Mouse (Mus musculus) heart, adult 2 months (tissue): ENCODE results near the gene Phkb.

Experiments used
- CTCF ChIP-seq: fragments of 200-600 bp; IDR thresholded peaks from 2 replicates; pipeline ENCODE4 v1.8.1; 2022; ENCODE audit warnings: antibody characterized with exemption, mild to moderate bottlenecking, moderate library complexity
- EP300 ChIP-seq: fragments of 200-500 bp; IDR thresholded peaks from 2 replicates; pipeline ENCODE4 v1.6.1; 2011; ENCODE audit warnings: low read depth, low read length, control low read depth; ENCODE audit not compliant: insufficient read depth

DNA sequence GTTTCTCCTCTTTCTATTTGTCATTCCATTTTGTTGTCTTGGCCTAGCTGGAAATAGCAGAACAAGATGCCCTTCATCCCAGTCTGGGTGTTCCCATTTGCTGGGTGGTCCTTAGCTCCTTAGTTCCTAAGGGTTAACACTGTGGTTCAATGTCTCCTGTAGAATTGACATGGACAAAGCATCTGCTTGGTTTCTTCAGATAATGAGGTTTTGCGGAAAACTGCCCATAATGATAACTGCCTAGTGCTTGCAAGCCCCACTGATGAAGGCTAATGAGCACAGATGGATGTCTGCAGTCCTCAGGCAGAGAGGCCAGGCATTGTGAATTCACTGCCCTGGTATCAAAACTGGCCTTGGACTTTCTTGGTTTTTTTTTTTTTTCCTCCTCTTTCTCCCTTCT lies 155.2 kb downstream of the Phkb start:
- TF ChIP-seq EP300, result no peak
- no peak for TF ChIP-seq CTCF
